Mouse (Mus musculus): ENCODE data around the gene Bcl7b. TPM values are rescaled to one million over a fixed set of nuclear protein-coding genes. Genes with fewer than 3 reads are reported as not detected.
A peak's percentile ranks its signal among the peaks of the same experiment; 100 is the strongest.
"Not testable (repeated sequence)": the region's sequence is repeated elsewhere in the genome, so short reads cannot be mapped to it uniquely, and the experiment has no call there.

Bcl7b gene
- total RNA-seq, 1 experiment from 2014 or later: 37.4 TPM

DNA sequence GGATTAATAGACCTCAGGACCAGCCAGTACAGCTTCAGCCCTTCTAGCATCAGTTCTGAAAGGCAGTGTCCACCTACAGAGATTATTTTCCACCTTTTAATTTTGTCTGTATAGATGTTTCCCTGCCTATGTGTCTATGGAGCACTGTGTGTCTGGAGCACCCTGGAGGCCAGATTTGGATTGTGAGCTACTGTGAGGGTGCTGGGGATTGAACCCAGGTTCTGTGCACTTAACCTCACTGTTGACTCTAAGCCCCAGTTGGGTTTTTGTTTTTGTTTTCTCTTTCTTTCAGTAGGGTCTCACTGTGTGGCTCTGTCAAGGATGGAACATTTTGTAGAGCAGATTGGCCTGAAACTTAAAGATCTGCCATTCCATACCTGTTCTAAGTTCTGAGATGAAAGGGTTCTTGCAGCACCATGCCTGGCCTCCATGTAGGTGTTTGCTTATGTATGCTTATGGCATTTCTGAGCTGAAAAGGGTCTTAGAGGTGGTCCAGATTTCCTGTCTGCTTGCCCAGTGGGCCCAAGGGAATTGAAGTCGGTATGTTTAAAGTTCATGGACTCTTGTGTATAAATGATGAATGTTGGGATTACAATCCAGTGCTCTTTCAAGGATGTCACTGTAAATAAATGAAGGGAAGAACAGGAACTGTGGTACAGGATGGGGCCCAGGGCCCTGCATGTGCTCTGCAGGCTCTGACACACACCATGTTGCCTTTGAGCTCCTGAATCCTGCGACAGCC lies 21.4 kb downstream of the Bcl7b start:
- no peak for ATAC-seq (ENCODE audit: extremely low read depth, insufficient number of reproducible peaks, low FRiP score, poor library complexity, severe bottlenecking)

- peak; percentile 33; the same call in 1 of the 2 replicates for ATAC-seq (ENCODE audit: extremely low read depth, insufficient number of reproducible peaks, low FRiP score, poor library complexity, severe bottlenecking)
Measured at GRCm38 (mm10) chr5:135191620-135192019, 23.5 kb downstream of the Bcl7b start.

GRCm38 (mm10) chr5:135192431-135192830 lies 24.3 kb downstream of the Bcl7b start:
- no peak for ATAC-seq (ENCODE audit: extremely low read depth, insufficient number of reproducible peaks, low FRiP score, poor library complexity, severe bottlenecking)

DNA sequence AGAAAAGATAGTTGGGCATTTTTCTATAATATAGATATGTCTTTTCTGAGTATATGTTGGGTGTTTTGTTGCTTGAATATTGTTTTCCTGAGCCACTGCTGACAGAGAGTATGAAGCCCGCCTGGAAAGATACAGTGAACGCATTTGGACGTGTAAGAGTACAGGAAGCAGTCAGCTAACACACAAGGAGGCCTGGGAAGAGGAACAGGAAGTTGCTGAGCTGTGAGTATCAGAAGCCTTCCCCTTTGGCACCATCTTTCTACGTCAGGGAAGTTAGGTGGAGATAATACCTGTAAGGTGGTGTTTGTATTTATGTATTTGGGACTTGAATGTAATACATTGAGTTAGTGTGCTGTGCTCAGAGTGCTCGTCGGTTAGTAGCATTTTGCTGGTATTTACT lies 28.3 kb downstream of the Bcl7b start:
- ATAC-seq (ENCODE audit: extremely low read depth, insufficient number of reproducible peaks, low FRiP score, poor library complexity, severe bottlenecking): peak; percentile 88

- ATAC-seq (ENCODE audit: extremely low read depth, insufficient number of reproducible peaks, low FRiP score, poor library complexity, severe bottlenecking): no peak
Measured at GRCm38 (mm10) chr5:135202763-135203162, 34.7 kb downstream of the Bcl7b start.

DNA sequence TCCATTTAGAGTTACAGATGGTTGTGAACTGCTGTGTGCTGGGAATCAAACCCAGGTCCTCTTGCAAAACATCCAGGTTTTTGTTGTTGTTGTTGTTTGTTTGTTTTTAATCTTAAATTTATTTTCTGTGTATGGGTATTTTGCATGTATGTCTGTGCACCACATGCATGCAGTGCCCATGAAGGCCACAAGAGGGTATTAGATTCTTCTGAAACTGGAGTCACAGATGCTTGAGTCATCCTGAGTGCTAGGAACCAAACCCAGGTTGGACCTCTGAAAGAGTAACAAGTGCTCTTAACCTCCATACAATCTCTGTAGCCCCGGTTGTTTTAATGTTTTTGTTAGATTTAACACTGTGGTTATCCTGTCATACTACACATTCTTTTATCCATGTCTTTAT lies 40.1 kb downstream of the Bcl7b start:
- no peak for ATAC-seq (ENCODE audit: extremely low read depth, insufficient number of reproducible peaks, low FRiP score, poor library complexity, severe bottlenecking)

GRCm38 (mm10) chr5:135216871-135217270 lies 48.8 kb downstream of the Bcl7b start:
- no peak for ATAC-seq (ENCODE audit: extremely low read depth, insufficient number of reproducible peaks, low FRiP score, poor library complexity, severe bottlenecking)

DNA sequence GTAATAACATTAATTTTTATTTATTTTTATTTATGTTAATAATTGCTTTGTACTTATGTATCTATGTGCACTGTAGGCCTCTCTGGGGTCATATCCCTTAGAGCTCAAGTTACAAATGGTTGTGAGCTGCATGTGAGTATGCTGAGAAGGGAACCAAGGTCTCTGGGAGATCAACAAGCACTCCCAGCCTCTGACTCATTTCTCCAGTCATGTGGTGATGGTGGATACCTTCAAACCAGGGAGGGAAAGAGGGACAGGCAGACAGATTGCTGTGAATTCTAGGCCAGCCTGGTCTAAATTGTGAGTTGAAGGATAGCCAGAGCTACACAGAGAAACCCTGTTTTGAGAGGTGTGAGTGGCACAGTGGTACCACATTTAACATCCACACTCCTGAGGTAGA lies 52.9 kb downstream of the Bcl7b start:
- ATAC-seq (ENCODE audit: extremely low read depth, insufficient number of reproducible peaks, low FRiP score, poor library complexity, severe bottlenecking): no peak

GRCm38 (mm10) chr5:135222066-135222465 lies 54.0 kb downstream of the Bcl7b start:
- ATAC-seq (ENCODE audit: extremely low read depth, insufficient number of reproducible peaks, low FRiP score, poor library complexity, severe bottlenecking): no peak

- no peak for ATAC-seq (ENCODE audit: extremely low read depth, insufficient number of reproducible peaks, low FRiP score, poor library complexity, severe bottlenecking)
Measured at GRCm38 (mm10) chr5:135224169-135224568, 56.1 kb downstream of the Bcl7b start.

GRCm38 (mm10) chr5:135225879-135226278 lies 57.8 kb downstream of the Bcl7b start:
- not testable (repeated sequence) for ATAC-seq (ENCODE audit: extremely low read depth, insufficient number of reproducible peaks, low FRiP score, poor library complexity, severe bottlenecking)

GRCm38 (mm10) chr5:135230186-135230585 lies 62.1 kb downstream of the Bcl7b start:
- ATAC-seq (ENCODE audit: extremely low read depth, insufficient number of reproducible peaks, low FRiP score, poor library complexity, severe bottlenecking): no peak

Other genes with a start within 250 kb of the Bcl7b start
- gene Mettl27, start 235.9 kb upstream of the Bcl7b start, total RNA-seq (2017): 0.86 and 2.2 TPM in 2 replicates
- 0.23 and 0.25 TPM in 2 replicates for gene Cldn4, start 221.3 kb upstream of the Bcl7b start, total RNA-seq (2017)
- gene Cldn3, start 182.1 kb upstream of the Bcl7b start, total RNA-seq (2017): not detected in 2 replicates
- 28.6 and 32.2 TPM in 2 replicates for gene Abhd11, start 159.1 kb upstream of the Bcl7b start, total RNA-seq (2017)
- gene Stx1a, start 144.8 kb upstream of the Bcl7b start, total RNA-seq (2017): 3.8 and 4.9 TPM in 2 replicates
- 8.1 and 8.7 TPM in 2 replicates for gene Dnajc30, start 104.1 kb upstream of the Bcl7b start, total RNA-seq (2017)
- gene Bud23, start 103.3 kb upstream of the Bcl7b start, total RNA-seq (2017): 67.6 and 68.1 TPM in 2 replicates
- gene Vps37d, start 90.0 kb upstream of the Bcl7b start, total RNA-seq (2017): not detected in 2 replicates
- gene Mlxipl, start 78.4 kb upstream of the Bcl7b start, total RNA-seq (2017): not detected in 2 replicates
- gene Tbl2, start 18.6 kb upstream of the Bcl7b start, total RNA-seq (2017): 7.4 and 9.3 TPM in 2 replicates
- gene Baz1b, start 19.0 kb downstream of the Bcl7b start, total RNA-seq (2017): 125 and 129 TPM in 2 replicates
- gene Fzd9, start 82.9 kb downstream of the Bcl7b start, total RNA-seq (2017): not detected in 2 replicates
- gene Fkbp6, start 181.8 kb downstream of the Bcl7b start, total RNA-seq (2017): not detected in 2 replicates
- not detected in 2 replicates for gene Trim50, start 185.0 kb downstream of the Bcl7b start, total RNA-seq (2017)
- 11.9 and 14.4 TPM in 2 replicates for gene Nsun5, start 201.7 kb downstream of the Bcl7b start, total RNA-seq (2017)
- 6.5 and 7.0 TPM in 2 replicates for gene Pom121, start 226.3 kb downstream of the Bcl7b start, total RNA-seq (2017)